Mouse (Mus musculus): Measurements from ENCODE around the gene Gm11756. TPM values are rescaled to one million over a fixed set of nuclear protein-coding genes. Genes with fewer than 3 reads are reported as not detected.
"Not testable (repeated sequence)": the region's sequence is repeated elsewhere in the genome, so short reads cannot be mapped to it uniquely, and the experiment has no call there.

The Gm11756 gene
- polyA plus RNA-seq (2015; fragmentation: Nextera tagmentation; extraction: Ambion mirVana): not detected in 2 replicates

DNA sequence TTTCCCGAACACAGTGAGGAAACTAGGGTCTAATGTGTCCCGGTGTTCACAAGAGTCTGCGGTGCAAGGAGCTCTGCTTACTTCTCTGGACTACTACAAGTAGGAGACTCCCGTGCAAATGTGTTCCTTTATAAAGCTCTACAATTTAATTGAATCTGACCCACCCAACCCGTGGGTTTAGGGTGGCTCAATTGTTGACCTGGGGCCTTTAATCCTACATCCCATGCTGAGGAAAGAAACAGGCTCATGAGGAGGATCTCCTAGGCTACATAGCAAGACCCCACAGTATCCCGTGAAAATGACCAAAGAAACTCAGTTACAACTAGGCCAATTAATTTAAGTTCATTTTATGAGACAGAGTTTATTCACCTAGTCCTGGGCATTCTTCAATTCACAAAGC, at the start of gene Gm11756:
Gene Gm11756 (minus strand): TSS at position 101 of the 400 bp plus-strand sequence.
- WGBS: 87% methylated on average over 6 of the region's 6 CpGs
- not testable (repeated sequence) for H3K27ac ChIP-seq (ENCODE audit: low read length); H3K4me3 ChIP-seq (ENCODE audit: low read length); H3K4me1 ChIP-seq (ENCODE audit: control insufficient read depth, insufficient read depth, low read length); H3K4me2 ChIP-seq (ENCODE audit: low read depth, low read length); H3K27me3 ChIP-seq (replicated peaks; ENCODE audit: control insufficient read depth, insufficient read depth, low read length); H3K36me3 ChIP-seq (ENCODE audit: control insufficient read depth, insufficient read depth, low read length); H3K9me3 ChIP-seq (ENCODE audit: control insufficient read depth, low read length); ATAC-seq; H3K9ac ChIP-seq (ENCODE audit: low read depth, low read length)

DNA sequence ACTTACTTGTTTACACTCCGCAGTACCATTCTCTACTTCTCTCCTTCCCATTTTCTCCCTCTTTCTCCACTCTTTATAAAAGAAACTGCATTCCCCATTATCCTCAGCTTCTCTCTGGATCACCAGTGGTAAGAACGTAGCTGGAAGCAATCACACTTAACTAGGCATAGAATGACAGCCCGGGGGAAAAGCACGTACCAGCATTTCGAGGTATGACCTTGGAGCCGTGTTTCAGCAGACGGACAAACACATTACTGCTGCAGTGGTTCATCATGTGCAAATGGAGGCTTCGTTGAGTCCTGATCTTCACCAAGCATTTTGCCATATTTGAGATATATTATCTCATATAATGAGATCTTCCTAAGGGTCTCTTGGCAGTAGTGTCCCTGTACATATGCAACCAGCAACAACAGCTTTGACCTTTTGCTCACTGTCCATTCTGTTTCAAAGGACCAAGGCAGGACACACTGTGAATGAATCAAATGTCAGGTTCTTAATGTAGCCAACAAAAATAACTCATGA, 29.9 kb upstream of the Gm11756 start, which contains the start of gene 2310002L09Rik:
Gene 2310002L09Rik (minus strand): TSS at position 472 of the 522 bp plus-strand sequence.
- 83% methylated on average over 8 of the region's 8 CpGs for WGBS
- H3K4me2 ChIP-seq (ENCODE audit: low read depth, low read length): no peak within 1 kb of the TSS
- no peak for ATAC-seq

DNA sequence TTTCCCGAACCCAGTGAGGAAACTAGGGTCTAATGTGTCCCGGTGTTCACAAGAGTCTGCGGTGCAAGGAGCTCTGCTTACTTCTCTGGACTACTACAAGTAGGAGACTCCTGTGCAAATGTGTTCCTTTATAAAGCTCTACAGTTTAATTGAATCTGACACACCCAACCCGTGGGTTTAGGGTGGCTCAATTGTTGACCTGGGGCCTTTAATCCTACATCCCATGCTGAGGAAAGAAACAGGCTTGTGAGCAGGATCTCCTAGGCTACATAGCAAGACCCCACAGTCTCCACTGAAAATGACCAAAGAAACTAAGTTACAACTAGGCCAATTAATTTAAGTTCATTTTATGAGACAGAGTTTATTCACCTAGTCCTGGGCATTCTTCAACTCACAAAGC, 14.7 kb downstream of the Gm11756 start, which contains the start of gene Gm13871:
Gene Gm13871 (minus strand): TSS at position 101 of the 400 bp plus-strand sequence.
- no CpG with 5 or more reads among the region's 4 CpGs for WGBS
- H3K4me1 ChIP-seq (ENCODE audit: control insufficient read depth, insufficient read depth, low read length); H3K9me3 ChIP-seq (ENCODE audit: control insufficient read depth, low read length); H3K4me2 ChIP-seq (ENCODE audit: low read depth, low read length); H3K4me3 ChIP-seq (ENCODE audit: low read length); H3K36me3 ChIP-seq (ENCODE audit: control insufficient read depth, insufficient read depth, low read length); ATAC-seq; H3K27ac ChIP-seq (ENCODE audit: low read length); H3K9ac ChIP-seq (ENCODE audit: low read depth, low read length); H3K27me3 ChIP-seq (replicated peaks; ENCODE audit: control insufficient read depth, insufficient read depth, low read length): not testable (repeated sequence)

More for the DNA sequence above, 29.9 kb upstream of the Gm11756 start, which contains the start of gene 2310002L09Rik:
- Histone ChIP-seq H3K9ac (ENCODE audit: low read depth, low read length) (no peak within 1 kb of the TSS), H3K4me3 (ENCODE audit: low read length) (no peak within 1 kb of the TSS), H3K27ac (ENCODE audit: low read length) (no peak within 1 kb of the TSS), H3K4me1 (ENCODE audit: control insufficient read depth, insufficient read depth, low read length) (no peaks in the 10 kb centered on the region), H3K27me3 (replicated peaks; ENCODE audit: control insufficient read depth, insufficient read depth, low read length) (no peaks in the 10 kb centered on the region), H3K36me3 (ENCODE audit: control insufficient read depth, insufficient read depth, low read length) (no peaks in the 10 kb centered on the region), H3K9me3 (ENCODE audit: control insufficient read depth, low read length) (no peaks in the 10 kb centered on the region)

DNA sequence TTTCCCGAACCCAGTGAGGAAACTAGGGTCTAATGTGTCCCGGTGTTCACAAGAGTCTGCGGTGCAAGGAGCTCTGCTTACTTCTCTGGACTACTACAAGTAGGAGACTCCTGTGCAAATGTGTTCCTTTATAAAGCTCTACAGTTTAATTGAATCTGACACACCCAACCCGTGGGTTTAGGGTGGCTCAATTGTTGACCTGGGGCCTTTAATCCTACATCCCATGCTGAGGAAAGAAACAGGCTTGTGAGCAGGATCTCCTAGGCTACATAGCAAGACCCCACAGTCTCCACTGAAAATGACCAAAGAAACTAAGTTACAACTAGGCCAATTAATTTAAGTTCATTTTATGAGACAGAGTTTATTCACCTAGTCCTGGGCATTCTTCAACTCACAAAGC, 29.5 kb downstream of the Gm11756 start, which contains the start of gene Gm11757:
Gene Gm11757 (minus strand): TSS at position 101 of the 400 bp plus-strand sequence.
- ATAC-seq; H3K36me3 ChIP-seq (ENCODE audit: control insufficient read depth, insufficient read depth, low read length); H3K4me2 ChIP-seq (ENCODE audit: low read depth, low read length); H3K4me3 ChIP-seq (ENCODE audit: low read length); H3K27me3 ChIP-seq (replicated peaks; ENCODE audit: control insufficient read depth, insufficient read depth, low read length); H3K9ac ChIP-seq (ENCODE audit: low read depth, low read length); H3K9me3 ChIP-seq (ENCODE audit: control insufficient read depth, low read length); H3K4me1 ChIP-seq (ENCODE audit: control insufficient read depth, insufficient read depth, low read length); H3K27ac ChIP-seq (ENCODE audit: low read length): not testable (repeated sequence)
- WGBS: no CpG with 5 or more reads among the region's 4 CpGs

DNA sequence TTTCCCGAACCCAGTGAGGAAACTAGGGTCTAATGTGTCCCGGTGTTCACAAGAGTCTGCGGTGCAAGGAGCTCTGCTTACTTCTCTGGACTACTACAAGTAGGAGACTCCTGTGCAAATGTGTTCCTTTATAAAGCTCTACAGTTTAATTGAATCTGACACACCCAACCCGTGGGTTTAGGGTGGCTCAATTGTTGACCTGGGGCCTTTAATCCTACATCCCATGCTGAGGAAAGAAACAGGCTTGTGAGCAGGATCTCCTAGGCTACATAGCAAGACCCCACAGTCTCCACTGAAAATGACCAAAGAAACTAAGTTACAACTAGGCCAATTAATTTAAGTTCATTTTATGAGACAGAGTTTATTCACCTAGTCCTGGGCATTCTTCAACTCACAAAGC, 44.4 kb downstream of the Gm11756 start, which contains the start of gene Gm11758:
Gene Gm11758 (minus strand): TSS at position 101 of the 400 bp plus-strand sequence.
- not testable (repeated sequence) for H3K36me3 ChIP-seq (ENCODE audit: control insufficient read depth, insufficient read depth, low read length); H3K4me2 ChIP-seq (ENCODE audit: low read depth, low read length); H3K9ac ChIP-seq (ENCODE audit: low read depth, low read length); H3K27ac ChIP-seq (ENCODE audit: low read length); H3K4me3 ChIP-seq (ENCODE audit: low read length); ATAC-seq; H3K27me3 ChIP-seq (replicated peaks; ENCODE audit: control insufficient read depth, insufficient read depth, low read length); H3K9me3 ChIP-seq (ENCODE audit: control insufficient read depth, low read length); H3K4me1 ChIP-seq (ENCODE audit: control insufficient read depth, insufficient read depth, low read length)
- no CpG with 5 or more reads among the region's 4 CpGs for WGBS

Other genes starting within 250 kb of the Gm11756 start
- gene Gm428, start 237.2 kb downstream of the Gm11756 start, polyA plus RNA-seq (2015; fragmentation: Nextera tagmentation; extraction: Ambion mirVana): not detected in 2 replicates
- 4.1 and 4.5 TPM in 2 replicates for gene Rasef, start 129.8 kb downstream of the Gm11756 start, polyA plus RNA-seq (2015; fragmentation: Nextera tagmentation; extraction: Ambion mirVana)
- not detected in 2 replicates for gene Gm11758, start 44.5 kb downstream of the Gm11756 start, polyA plus RNA-seq (2015; fragmentation: Nextera tagmentation; extraction: Ambion mirVana)
- not detected in 2 replicates for gene Gm11757, start 29.6 kb downstream of the Gm11756 start, polyA plus RNA-seq (2015; fragmentation: Nextera tagmentation; extraction: Ambion mirVana)
- not detected in 2 replicates for gene Gm13871, start 14.8 kb downstream of the Gm11756 start, polyA plus RNA-seq (2015; fragmentation: Nextera tagmentation; extraction: Ambion mirVana)
- gene 2310002L09Rik, start 30.1 kb upstream of the Gm11756 start, polyA plus RNA-seq (2015; fragmentation: Nextera tagmentation; extraction: Ambion mirVana): not detected in 2 replicates
- gene Frmd3, start 92.7 kb upstream of the Gm11756 start, polyA plus RNA-seq (2015; fragmentation: Nextera tagmentation; extraction: Ambion mirVana): 0.35 and 0.49 TPM in 2 replicates

All from intestine, embryonic 16.5 days (tissue).